Mouse (Mus musculus): ENCODE results near the gene Htt.

DNA sequence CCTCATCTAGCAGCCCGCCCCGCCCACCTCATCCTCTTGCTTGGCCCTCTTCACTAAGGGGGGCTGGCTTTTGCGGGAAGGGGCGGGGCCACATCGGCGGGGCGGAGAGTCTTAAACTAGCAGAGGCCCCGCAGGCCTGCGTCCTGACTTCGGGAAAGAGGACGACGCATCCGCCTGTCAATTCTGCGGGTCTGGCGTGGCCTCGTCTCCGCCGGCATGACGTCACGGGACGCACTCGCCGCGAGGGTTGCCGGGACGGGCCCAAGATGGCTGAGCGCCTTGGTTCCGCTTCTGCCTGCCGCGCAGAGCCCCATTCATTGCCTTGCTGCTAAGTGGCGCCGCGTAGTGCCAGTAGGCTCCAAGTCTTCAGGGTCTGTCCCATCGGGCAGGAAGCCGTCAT is at the start of gene Htt:
- TF ChIP-seq CTCF (IDR thresholded peaks at IDR 0.05) = peak; percentile 39
- TF ChIP-seq EP300 (IDR thresholded peaks at IDR 0.05) = no peak

Data from lung, postnatal 0 days (tissue).